Mouse (Mus musculus): ENCODE measurements around the gene Rilp. TPM values are rescaled to one million over a fixed set of nuclear protein-coding genes. Genes with fewer than 3 reads are reported as not detected.
A peak's percentile ranks its signal among the peaks of the same experiment; 100 is the strongest.

Rilp gene
- total and polyA plus RNA-seq, 3 experiments = 39.2 to 48.8 (median 40.5) TPM

DNA sequence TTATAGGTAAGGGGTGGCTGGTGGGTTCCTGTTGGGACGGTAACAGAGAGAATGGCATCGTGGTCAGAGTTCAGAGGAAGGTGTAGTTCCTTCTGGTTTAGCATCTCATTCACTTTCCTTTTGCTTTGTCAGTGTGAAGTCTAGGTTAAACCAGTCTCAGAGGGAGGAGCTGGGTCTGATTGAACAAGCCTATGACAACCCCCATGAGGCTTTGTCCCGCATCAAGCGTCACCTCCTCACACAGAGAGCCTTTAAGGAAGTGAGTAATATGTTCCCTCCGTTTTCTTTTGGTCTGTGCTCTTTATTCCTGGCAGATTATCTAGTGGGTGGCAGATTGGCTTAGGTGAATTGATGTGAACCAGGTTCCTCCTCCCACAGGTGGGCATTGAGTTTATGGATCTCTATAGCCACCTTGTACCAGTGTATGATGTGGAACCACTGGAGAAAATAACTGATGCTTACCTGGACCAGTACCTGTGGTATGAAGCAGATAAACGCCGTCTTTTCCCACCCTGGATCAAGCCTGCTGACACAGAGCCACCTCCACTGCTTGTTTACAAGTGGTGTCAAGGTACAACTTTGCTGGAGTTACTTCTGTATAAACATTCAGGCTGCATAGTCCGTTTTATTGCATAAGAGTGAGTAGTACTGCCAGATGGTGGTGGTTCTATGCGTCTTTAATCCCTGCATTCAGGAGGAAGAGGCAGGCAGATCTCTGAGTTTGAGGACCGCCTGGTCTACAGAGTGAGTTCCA, 15.4 kb upstream of the Rilp start:
- 84% methylated on average over 10 of the region's 10 CpGs for WGBS
- DNase-seq = no peak
- H3K4me3 ChIP-seq = no peak overlapping the region
- no peaks in the 10 kb centered on the region for H3K27me3 ChIP-seq (ENCODE audit: control insufficient read depth, insufficient read depth, low read length)
- H3K79me2 ChIP-seq (replicated peaks; ENCODE audit: control insufficient read depth, insufficient read depth, low read length) = no peaks in the 10 kb centered on the region
- TF ChIP-seq CTCF (IDR thresholded peaks at IDR 0.05) (no peak), POLR2A (IDR thresholded peaks at IDR 0.05; ENCODE audit: insufficient read depth, low read depth, low read length) (no peak), EP300 (IDR thresholded peaks at IDR 0.05; ENCODE audit: insufficient read depth, low read depth, low read length) (no peak)
- peaks cover 5% of the 10 kb centered on the region for H3K36me3 ChIP-seq (ENCODE audit: control insufficient read depth, insufficient read depth, low read length)
- intact Hi-C loops (cut with DNase I) = no loop called here
- H3K9ac ChIP-seq (ENCODE audit: low read depth, low read length) = no peak overlapping the region
- no peaks in the 10 kb centered on the region; the same call in 1 of the 2 replicates for H3K4me1 ChIP-seq (ENCODE audit: control insufficient read depth, insufficient read depth, low read length)
- H3K27ac ChIP-seq = no peak overlapping the region

DNA sequence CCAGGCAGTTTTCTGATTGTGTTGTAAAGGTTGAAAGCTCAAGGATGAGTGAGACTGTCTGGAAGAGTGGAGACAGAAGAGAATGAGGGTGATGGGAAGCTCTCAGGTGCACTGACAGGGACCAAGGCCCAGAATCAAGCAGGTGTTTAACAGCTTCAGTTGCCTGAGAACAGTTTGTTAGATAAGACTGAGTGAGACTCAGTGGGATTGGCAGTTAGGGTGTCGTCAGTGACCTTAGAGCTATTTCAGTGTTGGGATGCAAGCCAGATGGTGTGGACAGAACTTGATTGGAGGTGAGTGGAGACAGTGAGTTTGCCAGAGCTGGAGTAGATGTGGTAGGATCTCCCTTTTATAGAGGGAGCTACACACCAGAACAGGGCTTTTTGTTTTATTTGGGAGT, 11.8 kb upstream of the Rilp start:
- no peak overlapping the region for H3K4me3 ChIP-seq
- DNase-seq = peak in 1 of 2 experiments; percentile 51
- peaks cover 5% of the 10 kb centered on the region for H3K36me3 ChIP-seq (ENCODE audit: control insufficient read depth, insufficient read depth, low read length)
- 26% methylated on average over 1 of the region's 1 CpGs for WGBS
- TF ChIP-seq POLR2A (IDR thresholded peaks at IDR 0.05; ENCODE audit: insufficient read depth, low read depth, low read length) (no peak), EP300 (IDR thresholded peaks at IDR 0.05; ENCODE audit: insufficient read depth, low read depth, low read length) (0 out of 2 replicates have a peak, but pooled peaks have one; percentile 35), CTCF (IDR thresholded peaks at IDR 0.05) (no peak)
- intact Hi-C loops (cut with DNase I) = no loop called here
- peak overlapping the region; percentile 41; the same call in 1 of the 2 replicates for H3K27ac ChIP-seq
- H3K27me3 ChIP-seq (ENCODE audit: control insufficient read depth, insufficient read depth, low read length) = no peaks in the 10 kb centered on the region
- no peaks in the 10 kb centered on the region for H3K79me2 ChIP-seq (replicated peaks; ENCODE audit: control insufficient read depth, insufficient read depth, low read length)
- no peak overlapping the region for H3K9ac ChIP-seq (ENCODE audit: low read depth, low read length)
- H3K4me1 ChIP-seq (ENCODE audit: control insufficient read depth, insufficient read depth, low read length) = no peaks in the 10 kb centered on the region; the same call in 1 of the 2 replicates

DNA sequence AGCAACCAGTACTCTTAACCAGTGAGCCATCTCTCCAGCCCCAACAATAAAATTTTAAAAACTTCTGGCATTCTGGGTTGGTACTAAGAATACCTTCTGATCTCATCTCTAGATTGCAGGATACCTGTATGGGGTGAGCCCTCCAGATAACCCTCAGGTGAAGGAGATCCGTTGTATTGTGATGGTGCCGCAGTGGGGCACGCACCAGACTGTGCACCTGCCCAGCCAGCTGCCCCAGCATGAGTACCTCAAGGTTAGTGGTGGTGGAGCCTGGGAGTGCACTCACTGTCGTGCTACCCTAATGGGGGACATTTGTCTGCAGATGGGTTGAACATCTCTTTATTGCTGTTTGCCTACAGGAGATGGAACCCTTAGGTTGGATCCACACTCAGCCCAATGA, 1.7 kb upstream of the Rilp start:
- H3K4me3 ChIP-seq = no peak overlapping the region
- no peak for DNase-seq
- no peaks in the 10 kb centered on the region for H3K27me3 ChIP-seq (ENCODE audit: control insufficient read depth, insufficient read depth, low read length)
- no peaks in the 10 kb centered on the region for H3K79me2 ChIP-seq (replicated peaks; ENCODE audit: control insufficient read depth, insufficient read depth, low read length)
- H3K4me1 ChIP-seq (ENCODE audit: control insufficient read depth, insufficient read depth, low read length) = peaks cover 15% of the 10 kb centered on the region
- no peak overlapping the region for H3K27ac ChIP-seq
- TF ChIP-seq EP300 (IDR thresholded peaks at IDR 0.05; ENCODE audit: insufficient read depth, low read depth, low read length) (no peak), POLR2A (IDR thresholded peaks at IDR 0.05; ENCODE audit: insufficient read depth, low read depth, low read length) (no peak), CTCF (IDR thresholded peaks at IDR 0.05) (no peak)
- WGBS = 96% methylated on average over 4 of the region's 4 CpGs
- H3K9ac ChIP-seq (ENCODE audit: low read depth, low read length) = no peak overlapping the region
- H3K36me3 ChIP-seq (ENCODE audit: control insufficient read depth, insufficient read depth, low read length) = peaks cover 8% of the 10 kb centered on the region
- intact Hi-C loops (cut with DNase I) = no loop called here

DNA sequence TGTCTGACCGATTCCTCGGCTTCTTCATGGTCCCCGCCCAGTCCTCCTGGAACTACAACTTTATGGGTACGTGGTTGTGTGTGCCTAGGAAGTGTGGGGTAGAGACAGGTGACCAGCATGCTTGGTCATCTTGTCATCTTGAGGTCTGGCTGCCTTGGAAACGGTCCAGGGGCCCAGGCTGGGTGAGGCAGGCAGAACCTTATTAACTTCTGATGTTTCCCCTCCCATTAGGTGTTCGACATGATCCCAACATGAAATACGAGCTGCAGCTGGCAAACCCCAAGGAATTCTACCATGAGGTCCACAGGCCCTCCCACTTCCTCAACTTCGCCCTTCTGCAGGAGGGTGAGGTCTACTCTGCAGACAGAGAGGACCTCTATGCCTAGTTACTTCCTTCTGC, 990 bp upstream of the Rilp start:
- TF ChIP-seq CTCF (IDR thresholded peaks at IDR 0.05) (no peak), POLR2A (IDR thresholded peaks at IDR 0.05; ENCODE audit: insufficient read depth, low read depth, low read length) (no peak), EP300 (IDR thresholded peaks at IDR 0.05; ENCODE audit: insufficient read depth, low read depth, low read length) (no peak)
- Histone ChIP-seq H3K4me3 (no peak overlapping the region), H3K9ac (ENCODE audit: low read depth, low read length) (no peak overlapping the region), H3K27me3 (ENCODE audit: control insufficient read depth, insufficient read depth, low read length) (no peaks in the 10 kb centered on the region), H3K4me1 (ENCODE audit: control insufficient read depth, insufficient read depth, low read length) (peaks cover 15% of the 10 kb centered on the region), H3K36me3 (ENCODE audit: control insufficient read depth, insufficient read depth, low read length) (peaks cover 8% of the 10 kb centered on the region), H3K27ac (peak overlapping the region; percentile 97), H3K79me2 (replicated peaks; ENCODE audit: control insufficient read depth, insufficient read depth, low read length) (no peaks in the 10 kb centered on the region; the same call in 1 of the 2 replicates)
- peak in 1 of 2 experiments; percentile 30 for DNase-seq
- WGBS = 61% methylated on average over 8 of the region's 8 CpGs
- intact Hi-C loops (cut with DNase I) = no loop called here

DNA sequence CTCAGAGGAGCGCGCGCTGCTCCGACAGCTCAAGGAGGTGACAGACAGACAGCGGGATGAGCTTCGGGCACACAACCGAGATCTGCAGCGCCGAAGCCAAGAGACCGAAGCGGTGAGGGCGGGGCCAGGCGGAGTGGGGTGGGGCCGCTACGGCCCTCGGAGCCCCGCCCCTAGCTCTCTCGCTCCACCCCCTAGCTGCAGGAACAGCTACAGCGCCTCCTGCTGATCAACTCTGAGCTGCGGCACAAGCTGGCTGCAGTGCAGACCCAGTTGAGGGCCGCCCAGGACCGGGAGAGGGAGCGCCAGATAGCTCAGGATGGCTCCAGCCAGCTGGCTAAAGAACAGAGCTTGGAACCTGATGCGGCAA, 716 bp downstream of the Rilp start:
- Histone ChIP-seq H3K4me3 (peak overlapping the region; percentile 83), H3K9ac (ENCODE audit: low read depth, low read length) (peak overlapping the region; percentile 93), H3K4me1 (ENCODE audit: control insufficient read depth, insufficient read depth, low read length) (peaks cover 17% of the 10 kb centered on the region), H3K36me3 (ENCODE audit: control insufficient read depth, insufficient read depth, low read length) (peaks cover 8% of the 10 kb centered on the region), H3K27ac (peak overlapping the region; percentile 97), H3K27me3 (ENCODE audit: control insufficient read depth, insufficient read depth, low read length) (no peaks in the 10 kb centered on the region), H3K79me2 (replicated peaks; ENCODE audit: control insufficient read depth, insufficient read depth, low read length) (no peaks in the 10 kb centered on the region; the same call in 1 of the 2 replicates)
- peak; percentile 95 for TF ChIP-seq CTCF (IDR thresholded peaks at IDR 0.05)
- TF ChIP-seq POLR2A (IDR thresholded peaks at IDR 0.05; ENCODE audit: insufficient read depth, low read depth, low read length) = peak; percentile 97
- peak; percentile 81 for TF ChIP-seq EP300 (IDR thresholded peaks at IDR 0.05; ENCODE audit: insufficient read depth, low read depth, low read length)
- peak; percentile 94 to 95 for DNase-seq
- intact Hi-C loops (cut with DNase I) = loop anchor here (2.0 to 5.0 kb wide), 3 partner anchors 24 to 108 kb away; partner anchors contain the start of genes Prpf8 and Tlcd2
- under 1% methylated on average over 24 of the region's 24 CpGs for WGBS

DNA sequence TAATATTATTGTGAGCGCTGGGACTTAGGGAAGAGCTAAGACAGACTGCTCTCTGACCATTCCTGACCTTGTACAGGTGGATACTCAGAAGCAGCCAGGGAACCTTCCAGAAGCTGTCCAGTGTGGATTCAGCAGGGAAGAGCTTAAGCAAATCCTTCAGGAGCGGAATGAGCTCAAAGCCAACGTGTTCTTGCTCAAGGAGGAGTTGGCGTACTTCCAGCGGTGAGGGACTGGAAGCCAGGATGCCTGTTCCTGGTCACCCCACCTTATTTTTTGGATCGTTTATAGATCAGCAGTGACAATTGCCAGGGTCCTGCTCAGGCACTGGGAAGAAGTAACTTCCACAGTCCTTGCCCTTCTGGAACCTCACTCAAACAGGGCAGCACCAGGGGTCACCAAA, 1.3 kb downstream of the Rilp start:
- Histone ChIP-seq H3K36me3 (ENCODE audit: control insufficient read depth, insufficient read depth, low read length) (peaks cover 8% of the 10 kb centered on the region), H3K27me3 (ENCODE audit: control insufficient read depth, insufficient read depth, low read length) (no peaks in the 10 kb centered on the region), H3K4me1 (ENCODE audit: control insufficient read depth, insufficient read depth, low read length) (peaks cover 17% of the 10 kb centered on the region), H3K27ac (peak overlapping the region; percentile 72), H3K4me3 (peak overlapping the region; percentile 11), H3K9ac (ENCODE audit: low read depth, low read length) (peak overlapping the region; percentile 11; the same call in 1 of the 2 replicates), H3K79me2 (replicated peaks; ENCODE audit: control insufficient read depth, insufficient read depth, low read length) (no peaks in the 10 kb centered on the region; the same call in 1 of the 2 replicates)
- DNase-seq = peak; percentile 63
- intact Hi-C loops (cut with DNase I) = loop anchor here (2.0 to 5.0 kb wide), 3 partner anchors 24 to 109 kb away; partner anchors contain the start of genes Prpf8 and Tlcd2
- WGBS = 46% methylated on average over 6 of the region's 6 CpGs
- TF ChIP-seq CTCF (IDR thresholded peaks at IDR 0.05) = no peak

All from heart, adult 2 months (tissue).